Mouse (Mus musculus): Measurements from ENCODE around the gene Kank1.

GRCm38 (mm10) chr19:25237492-25238040 lies 791 bp downstream of the Kank1 start:
- TF ChIP-seq CTCF (IDR thresholded peaks at IDR 0.05; ENCODE audit: insufficient read depth, low read depth, low read length) (no peak), POLR2A (IDR thresholded peaks at IDR 0.05; ENCODE audit: insufficient read depth, low read depth, low read length) (no peak)

Measured in olfactory bulb, adult 2 months (tissue).